Mouse (Mus musculus): ENCODE results near the gene Runx2. TPM values are rescaled to one million over a fixed set of nuclear protein-coding genes. Genes with fewer than 3 reads are reported as not detected.

Gene Runx2
- total and polyA plus RNA-seq, 3 experiments, result not detected

GRCm38 (mm10) chr17:44706531-44706930 is 108.1 kb downstream of the Runx2 start:
- Histone ChIP-seq H3K27ac (ENCODE audit: control insufficient read depth, low read depth, low read length) (no peak overlapping the region), H3K27me3 (ENCODE audit: control insufficient read depth in 1 of 2, insufficient read depth in 2 of 2, low read length in 2 of 2) (0 out of 4 replicates have a peak, but pooled peaks cover 0 to under 1% of the 10 kb centered on the region in 2 experiments), H3K79me2 (ENCODE audit: control insufficient read depth, insufficient read depth, low read length, poor library complexity) (no peaks in the 10 kb centered on the region), H3K9me3 (replicated peaks; ENCODE audit: insufficient read depth, low read length) (no peaks in the 10 kb centered on the region), H3K9ac (ENCODE audit: control insufficient read depth, low read depth, low read length, poor library complexity, severe bottlenecking) (no peak overlapping the region), H3K36me3 (ENCODE audit: control insufficient read depth in 1 of 2, insufficient read depth in 2 of 2, low read length in 2 of 2) (no peaks in the 10 kb centered on the region), H3K4me1 (ENCODE audit: control insufficient read depth in 1 of 2, insufficient read depth in 2 of 2, low read length in 2 of 2) (no peaks in the 10 kb centered on the region; a peak in 1 of 4 replicates), H3K4me3 (ENCODE audit: control insufficient read depth in 1 of 2, insufficient read depth in 1 of 2, low read depth in 2 of 2, low read length in 2 of 2) (no peak overlapping the region)
- no peak for TF ChIP-seq JUND (IDR thresholded peaks at IDR 0.05; ENCODE audit: low read depth, low read length)
- peak; percentile 8 for DNase-seq (ENCODE audit: low read depth, low spot score)

- H3K27ac ChIP-seq (ENCODE audit: control insufficient read depth, low read depth, low read length), result no peak overlapping the region
- H3K9ac ChIP-seq (ENCODE audit: control insufficient read depth, low read depth, low read length, poor library complexity, severe bottlenecking), result no peak overlapping the region
- no peaks in the 10 kb centered on the region; a peak in 1 of 4 replicates for H3K4me1 ChIP-seq (ENCODE audit: control insufficient read depth in 1 of 2, insufficient read depth in 2 of 2, low read length in 2 of 2)
- H3K36me3 ChIP-seq (ENCODE audit: control insufficient read depth in 1 of 2, insufficient read depth in 2 of 2, low read length in 2 of 2), result no peaks in the 10 kb centered on the region
- H3K79me2 ChIP-seq (ENCODE audit: control insufficient read depth, insufficient read depth, low read length, poor library complexity), result no peaks in the 10 kb centered on the region
- no peak for TF ChIP-seq TBP (IDR thresholded peaks at IDR 0.05; ENCODE audit: low read depth, low read length)
- no peak for TF ChIP-seq CHD2 (IDR thresholded peaks at IDR 0.05; ENCODE audit: low read length)
- no peak for TF ChIP-seq GABPA (IDR thresholded peaks at IDR 0.05; ENCODE audit: low read depth, low read length)
- TF ChIP-seq CTCF (IDR thresholded peaks at IDR 0.05 in 2 of 3, conservative IDR thresholded peaks at IDR 0.05 in 1 of 3; ENCODE audit: control insufficient read depth in 1 of 3, insufficient read depth in 1 of 3, low read depth in 2 of 3, low read length in 3 of 3, poor library complexity in 1 of 3, severe bottlenecking in 1 of 3), result no peak
- TF ChIP-seq HCFC1 (IDR thresholded peaks at IDR 0.05; ENCODE audit: low read depth, low read length), result no peak
- TF ChIP-seq TCF12 (IDR thresholded peaks at IDR 0.05; ENCODE audit: low read depth, low read length), result no peak
- TF ChIP-seq MAZ (IDR thresholded peaks at IDR 0.05; ENCODE audit: low read depth, low read length), result no peak
- TF ChIP-seq SIN3A (IDR thresholded peaks at IDR 0.05; ENCODE audit: low read length), result no peak
- no peak for TF ChIP-seq ELF1 (IDR thresholded peaks at IDR 0.05; ENCODE audit: low read depth, low read length)
- no peak for TF ChIP-seq GATA1 (IDR thresholded peaks at IDR 0.05; ENCODE audit: low read depth, low read length)
- no peak for TF ChIP-seq EP300 (IDR thresholded peaks at IDR 0.05; ENCODE audit: low read depth in 1 of 2, low read length in 2 of 2)
- TF ChIP-seq MYC (IDR thresholded peaks at IDR 0.05; ENCODE audit: low read depth, low read length), result no peak
- TF ChIP-seq RAD21 (IDR thresholded peaks at IDR 0.05; ENCODE audit: low read depth, low read length), result no peak
- no peaks in the 10 kb centered on the region for H3K9me3 ChIP-seq (replicated peaks; ENCODE audit: insufficient read depth, low read length)
- DNase-seq (ENCODE audit: low read depth, low spot score), result no peak
- peaks cover 0 to 3% of the 10 kb centered on the region in 2 experiments; a peak in 2 of 4 replicates for H3K27me3 ChIP-seq (ENCODE audit: control insufficient read depth in 1 of 2, insufficient read depth in 2 of 2, low read length in 2 of 2)
- no peak overlapping the region for H3K4me3 ChIP-seq (ENCODE audit: control insufficient read depth in 1 of 2, insufficient read depth in 1 of 2, low read depth in 2 of 2, low read length in 2 of 2)
Observed at GRCm38 (mm10) chr17:44702506-44703298, 111.9 kb downstream of the Runx2 start.

GRCm38 (mm10) chr17:44701531-44701930 is 113.1 kb downstream of the Runx2 start:
- Histone ChIP-seq H3K79me2 (ENCODE audit: control insufficient read depth, insufficient read depth, low read length, poor library complexity) (no peaks in the 10 kb centered on the region), H3K27ac (ENCODE audit: control insufficient read depth, low read depth, low read length) (no peak overlapping the region), H3K4me1 (ENCODE audit: control insufficient read depth in 1 of 2, insufficient read depth in 2 of 2, low read length in 2 of 2) (no peaks in the 10 kb centered on the region; a peak in 1 of 4 replicates), H3K9me3 (replicated peaks; ENCODE audit: insufficient read depth, low read length) (no peaks in the 10 kb centered on the region), H3K36me3 (ENCODE audit: control insufficient read depth in 1 of 2, insufficient read depth in 2 of 2, low read length in 2 of 2) (no peaks in the 10 kb centered on the region), H3K27me3 (ENCODE audit: control insufficient read depth in 1 of 2, insufficient read depth in 2 of 2, low read length in 2 of 2) (peaks cover 0 to 3% of the 10 kb centered on the region in 2 experiments; a peak in 2 of 4 replicates), H3K4me3 (ENCODE audit: control insufficient read depth in 1 of 2, insufficient read depth in 1 of 2, low read depth in 2 of 2, low read length in 2 of 2) (no peak overlapping the region), H3K9ac (ENCODE audit: control insufficient read depth, low read depth, low read length, poor library complexity, severe bottlenecking) (no peak overlapping the region)
- DNase-seq (ENCODE audit: low read depth, low spot score), result no peak
- TF ChIP-seq ZMIZ1 (IDR thresholded peaks at IDR 0.05; ENCODE audit: low read depth, low read length) (no peak), SMC3 (IDR thresholded peaks at IDR 0.05; ENCODE audit: low read depth, low read length) (no peak), UBTF (IDR thresholded peaks at IDR 0.05; ENCODE audit: borderline replicate concordance, insufficient read depth, low read depth, low read length) (no peak), POLR2AphosphoS5 (IDR thresholded peaks at IDR 0.05; ENCODE audit: borderline replicate concordance, low read depth, low read length) (no peak), MAFK (IDR thresholded peaks at IDR 0.05; ENCODE audit: borderline replicate concordance, low read depth, low read length) (no peak), ZC3H11A (IDR thresholded peaks at IDR 0.05; ENCODE audit: low read depth, low read length) (no peak), RAD21 (IDR thresholded peaks at IDR 0.05; ENCODE audit: low read depth, low read length) (no peak), NELFE (IDR thresholded peaks at IDR 0.05; ENCODE audit: low read depth, low read length) (no peak), ZNF384 (IDR thresholded peaks at IDR 0.05; ENCODE audit: low read depth, low read length) (no peak), GABPA (IDR thresholded peaks at IDR 0.05; ENCODE audit: low read depth, low read length) (no peak), TCF12 (IDR thresholded peaks at IDR 0.05; ENCODE audit: low read depth, low read length) (no peak), ETS1 (IDR thresholded peaks at IDR 0.05; ENCODE audit: low read depth, low read length) (no peak), EP300 (IDR thresholded peaks at IDR 0.05; ENCODE audit: low read depth in 1 of 2, low read length in 2 of 2) (no peak), KAT2A (conservative IDR thresholded peaks at IDR 0.05; ENCODE audit: low read depth, low read length) (no peak), GATA1 (IDR thresholded peaks at IDR 0.05; ENCODE audit: low read depth, low read length) (no peak), HCFC1 (IDR thresholded peaks at IDR 0.05; ENCODE audit: low read depth, low read length) (no peak)
